Mouse (Mus musculus) mouse embryonic stem cell (cell line): Measurements from ENCODE around the gene Ppp1r21.

Source experiments
- in situ Hi-C, 2 experiments: fragments of 300-500 bp; cut with MboI; formaldehyde crosslinking; loops; 1 replicate in 1 of 2; 3 replicates in 1 of 2; pipeline ENCODE4 v1.14.3; 2019 to 2020; ENCODE audit warnings: low sequenced_read_pairs in 2 of 2, low pct_unique_long_range_greater_than_20kb in 1 of 2, mixed read lengths in 1 of 2; ENCODE audit not compliant: unreplicated experiment in 1 of 2

Ppp1r21 gene

GRCm38 (mm10) chr17:88556176-88556575, 26.3 kb downstream of the Ppp1r21 start:
- in situ Hi-C loops: no loop called here

GRCm38 (mm10) chr17:88556688-88557087, 26.8 kb downstream of the Ppp1r21 start:
- in situ Hi-C loops: no loop called here

GRCm38 (mm10) chr17:88558168-88558842, 28.4 kb downstream of the Ppp1r21 start:
- in situ Hi-C loops: no loop called here

DNA sequence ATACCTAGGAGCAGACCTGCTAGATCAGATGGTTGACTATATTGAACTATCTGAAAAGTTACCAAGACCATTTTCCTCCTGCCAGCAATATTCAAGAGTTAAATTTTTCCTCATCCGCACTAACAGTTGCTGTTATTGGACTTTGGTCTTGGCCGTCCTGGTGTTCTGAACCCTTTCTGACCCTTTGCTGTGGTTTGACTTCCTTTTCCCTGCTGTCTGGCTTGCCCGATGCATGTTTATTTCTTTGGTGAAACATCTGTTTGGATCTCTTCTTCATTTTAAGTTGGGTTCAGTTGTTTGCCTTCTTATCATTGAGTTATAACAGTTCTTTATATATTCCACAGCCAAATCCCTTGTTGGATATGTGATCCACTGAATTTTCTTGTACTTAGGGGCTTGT, 33.7 kb downstream of the Ppp1r21 start:
- in situ Hi-C loops: no loop called here

DNA sequence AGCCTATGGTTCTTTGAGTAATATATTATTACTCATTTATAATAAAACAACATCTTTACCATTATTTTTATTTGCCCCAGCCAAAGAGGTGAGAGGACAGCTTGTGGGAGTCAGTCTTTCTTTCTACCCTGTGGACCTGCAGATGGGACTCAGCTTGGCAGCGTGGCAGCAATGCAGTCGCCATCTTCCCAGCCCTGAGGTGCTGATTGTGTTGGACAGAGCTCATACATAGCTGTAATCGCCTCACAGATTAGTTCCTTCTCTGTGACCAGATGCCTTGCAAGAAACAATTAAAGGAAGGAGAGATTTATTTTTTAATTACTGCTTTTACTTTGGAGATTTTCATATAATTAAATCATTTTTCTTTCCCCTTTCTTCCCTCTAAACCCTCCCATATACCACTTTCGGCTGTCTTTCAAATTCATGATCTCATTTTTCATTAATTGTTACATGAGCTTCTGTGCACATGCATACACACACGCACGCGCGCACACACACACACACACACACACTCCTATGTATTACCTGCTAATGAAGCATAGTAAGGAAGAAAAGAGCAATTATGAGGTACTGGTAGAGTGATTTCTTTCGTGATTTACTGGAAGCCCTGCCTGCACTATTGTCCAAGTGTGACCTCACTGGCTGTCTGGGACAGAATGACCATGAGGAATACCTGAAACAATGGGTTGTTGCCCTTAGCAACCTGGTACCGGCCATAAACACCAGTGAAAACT, 40.1 kb downstream of the Ppp1r21 start:
- in situ Hi-C loops: no loop called here

DNA sequence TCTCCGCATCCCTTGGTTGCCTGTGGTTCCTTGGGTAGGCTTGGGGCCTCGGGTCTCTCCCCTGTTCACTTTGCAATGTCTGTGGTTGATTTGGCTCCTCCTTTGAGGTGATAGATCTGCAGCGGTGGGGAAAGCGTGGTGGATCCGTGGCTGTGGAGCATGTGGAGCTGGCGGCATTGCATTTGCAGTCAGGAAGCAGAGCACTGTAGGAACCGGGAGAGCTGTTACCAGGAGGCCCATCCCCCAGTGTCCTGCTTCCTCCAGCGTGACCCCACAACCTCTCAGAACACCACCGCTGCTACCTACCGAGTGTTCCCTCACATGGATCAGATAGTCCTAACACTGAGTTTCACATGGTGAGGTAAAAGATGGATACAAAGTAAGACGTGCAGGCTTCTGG, 40.9 kb downstream of the Ppp1r21 start:
- in situ Hi-C loops: no loop called here

DNA sequence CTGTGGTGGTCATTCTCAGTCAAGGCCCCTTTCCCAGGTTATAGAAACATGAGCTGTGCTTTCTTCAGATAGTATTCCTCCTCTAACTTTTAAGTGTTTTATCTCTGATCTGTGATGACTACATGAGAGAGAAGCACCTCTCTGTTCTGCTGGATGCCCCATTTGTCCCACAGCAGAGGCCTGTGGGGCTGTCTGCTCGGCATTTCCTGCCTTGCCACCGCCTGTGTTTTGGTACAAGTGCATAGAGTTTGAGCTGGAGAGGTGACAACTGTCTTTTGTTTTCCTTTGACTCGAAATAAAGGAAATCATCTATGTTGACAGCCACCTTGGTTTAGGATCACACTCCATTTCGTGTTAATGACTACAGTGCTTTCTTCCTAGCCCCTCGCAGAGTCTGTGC, 44.9 kb downstream of the Ppp1r21 start:
- in situ Hi-C loops: no loop called here

GRCm38 (mm10) chr17:88578522-88579242, 48.8 kb downstream of the Ppp1r21 start:
- in situ Hi-C loops: no loop called here

DNA sequence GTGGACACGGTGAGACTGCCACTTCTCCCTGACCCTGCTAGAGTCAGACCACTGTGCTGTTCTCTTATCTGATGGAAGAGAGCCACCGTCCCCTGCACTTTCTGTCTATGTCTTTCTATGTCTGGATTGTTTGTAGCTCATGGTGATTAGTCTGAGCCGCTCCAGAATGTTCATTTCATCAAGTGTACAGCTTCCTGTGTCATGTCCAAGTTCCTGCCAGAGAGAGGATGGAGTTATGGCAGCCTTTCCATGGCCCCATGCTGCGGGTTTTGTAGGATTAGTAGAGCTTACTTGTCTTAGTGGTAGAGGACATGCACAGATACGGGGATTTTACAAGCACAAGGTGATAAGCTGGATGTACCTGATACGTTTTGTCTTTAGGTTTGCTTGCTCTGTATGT, 50.6 kb downstream of the Ppp1r21 start:
- in situ Hi-C loops: no loop called here

GRCm38 (mm10) chr17:88581511-88582021, 51.6 kb downstream of the Ppp1r21 start:
- in situ Hi-C loops: no loop called here

GRCm38 (mm10) chr17:88582999-88583398, 53.1 kb downstream of the Ppp1r21 start:
- in situ Hi-C loops: no loop called here

DNA sequence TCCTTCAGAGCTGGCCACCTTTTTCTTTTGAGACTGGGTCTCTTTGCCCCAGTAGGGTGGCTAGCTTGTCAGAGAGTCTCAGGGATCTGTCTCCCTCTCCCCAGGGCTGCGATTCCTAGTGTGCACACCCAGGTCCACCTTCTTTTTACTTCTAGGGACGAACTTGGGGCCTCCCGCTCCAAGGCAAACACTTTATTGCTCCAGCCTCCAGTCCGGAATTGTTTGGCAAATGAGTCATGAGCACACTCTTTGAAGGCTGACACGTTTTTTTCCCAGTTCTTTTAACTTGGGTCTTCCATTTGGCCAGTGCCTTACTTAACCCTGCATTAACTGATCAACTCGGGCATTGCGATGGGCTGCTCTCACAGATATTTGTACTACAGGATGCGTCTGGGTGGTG, 53.5 kb downstream of the Ppp1r21 start:
- in situ Hi-C loops: no loop called here

- in situ Hi-C loops: no loop called here
Observed at GRCm38 (mm10) chr17:88587371-88587770, 57.5 kb downstream of the Ppp1r21 start.

GRCm38 (mm10) chr17:88588228-88588627, 58.3 kb downstream of the Ppp1r21 start:
- in situ Hi-C loops: no loop called here

GRCm38 (mm10) chr17:88590251-88590650, 60.3 kb downstream of the Ppp1r21 start:
- in situ Hi-C loops: no loop called here

GRCm38 (mm10) chr17:88595071-88595470, 65.2 kb downstream of the Ppp1r21 start:
- in situ Hi-C loops: no loop called here

DNA sequence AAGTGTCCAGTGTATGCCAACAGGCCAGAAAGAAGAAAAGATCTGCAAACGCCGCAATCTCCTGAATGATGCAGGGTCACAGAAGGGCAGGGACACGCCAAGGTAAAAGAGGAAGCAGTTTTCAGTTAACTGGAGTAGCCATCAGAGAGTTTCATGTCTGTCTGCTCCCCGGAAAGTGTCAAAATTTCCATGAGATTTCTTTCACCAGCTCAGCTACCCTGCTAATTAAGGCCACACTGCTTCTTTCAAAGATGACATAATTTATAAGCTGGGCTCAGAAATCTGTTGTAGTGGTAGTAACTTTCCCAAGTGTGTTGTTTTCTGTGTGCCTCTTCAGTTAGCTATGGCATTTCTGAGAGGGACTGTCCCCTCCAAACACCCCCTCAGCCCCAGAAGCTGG, 66.2 kb downstream of the Ppp1r21 start:
- in situ Hi-C loops: no loop called here

DNA sequence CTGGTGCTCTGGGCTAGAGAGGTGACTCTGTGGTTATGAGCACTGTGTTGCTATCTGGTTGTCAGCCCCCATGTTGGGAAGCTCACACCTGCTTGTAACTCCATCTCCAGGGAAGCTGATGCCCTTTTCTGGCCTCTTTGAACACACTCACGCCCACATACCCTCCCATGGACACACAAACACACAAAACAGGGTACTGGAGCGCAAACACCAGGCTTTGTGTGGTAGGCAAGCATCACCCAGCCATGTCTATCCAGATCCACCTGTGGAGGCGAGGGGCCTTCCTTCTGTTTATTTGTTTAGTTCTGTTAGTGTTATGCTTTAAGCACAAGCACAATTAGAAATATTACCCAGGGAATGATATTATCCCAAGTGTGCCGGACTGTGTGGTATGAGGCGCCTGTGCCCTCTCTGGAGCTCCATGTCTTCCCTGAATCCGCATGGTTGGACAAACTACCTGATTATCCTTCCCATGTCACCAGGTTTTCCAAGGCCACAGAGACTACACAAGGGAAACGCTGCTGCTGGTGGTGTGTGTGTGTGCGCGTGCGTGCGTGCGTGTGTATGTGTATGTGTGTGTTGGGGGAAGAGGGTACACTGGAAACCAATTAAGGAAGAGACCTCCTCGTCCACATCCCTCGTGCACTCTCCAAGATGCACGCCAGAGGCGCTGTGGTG, 66.8 kb downstream of the Ppp1r21 start:
- in situ Hi-C loops: no loop called here
